ENCODE assay signal across 9 mouse cellular contexts in the genomic region with DNA sequence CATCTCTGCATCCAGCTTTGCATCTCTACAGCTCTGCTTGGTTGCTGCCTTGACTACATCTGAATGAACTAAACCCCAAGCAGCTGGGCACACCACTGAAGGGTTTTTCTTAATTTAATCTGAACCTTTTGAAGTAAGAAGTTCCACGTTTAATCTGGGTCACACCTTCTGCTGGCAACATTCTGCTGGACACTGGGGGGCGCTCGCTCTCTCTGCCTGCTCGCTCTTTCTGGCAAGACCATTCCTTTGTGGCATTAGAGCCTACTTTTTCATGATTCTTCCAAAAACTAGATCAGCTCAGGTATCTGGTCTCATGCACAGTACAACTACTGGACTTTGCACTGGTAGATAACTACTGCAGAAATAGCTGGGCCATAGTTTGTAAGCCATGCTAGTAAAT. TPM values are rescaled to one million over a fixed set of nuclear protein-coding genes. Genes with fewer than 3 reads are reported as not detected.
DNase-seq lines count a peak whose midpoint lies in the region; ATAC-seq lines count a peak whose summit lies in the region.
"Had no signal": no experiment of that assay in that cellular context is flagged by ENCODE, and none has a peak within 500 bp of the region (broad histone marks: within the 10 kb centered on the region; RNA-seq: fewer than 3 reads in every experiment).

No protein-coding gene starts in this region.

- ATAC-seq in heart, embryonic 12.5 days (ENCODE audit: insufficient number of reproducible peaks, low FRiP score): no peak

- no peaks in the 10 kb centered on the region for H3K36me3 ChIP-seq in heart, embryonic 12.5 days

- WGBS in heart, embryonic 12.5 days: 9% methylated on average over 4 of the region's 4 CpGs

- no peaks in the 10 kb centered on the region for H3K4me1 ChIP-seq in heart, embryonic 12.5 days (replicated peaks)

- no peak overlapping the region for H3K9ac ChIP-seq in heart, embryonic 12.5 days
- H3K9ac ChIP-seq: hindbrain, embryonic 15.5 days had no signal

- H3K27me3 ChIP-seq in heart, embryonic 12.5 days (replicated peaks): 0 out of 2 replicates have a peak, but pooled peaks cover 5% of the 10 kb centered on the region
- H3K27me3 ChIP-seq: hindbrain, embryonic 15.5 days had no signal

- no peak overlapping the region for H3K4me3 ChIP-seq in heart, embryonic 12.5 days
- H3K4me3 ChIP-seq: hindbrain, embryonic 15.5 days had no signal

- no peak overlapping the region for H3K4me2 ChIP-seq in heart, embryonic 12.5 days
- H3K4me2 ChIP-seq: hindbrain, embryonic 15.5 days had no signal

- peak; percentile 16 for DNase-seq in heart, postnatal 4 days
- DNase-seq in urinary bladder, postnatal 14 days (ENCODE audit: low spot score): peak; percentile 18
- no peak for DNase-seq in urinary bladder, postnatal 4 days (ENCODE audit: low spot score in 2 of 2)
- peak; percentile 75 to 86 for DNase-seq in cerebellum, postnatal 25 days
- peak; percentile 33 to 55 for DNase-seq in left cerebral cortex, postnatal 25 days (ENCODE audit: low spot score in 2 of 2)
- peak; percentile 59 for DNase-seq in thymus, postnatal 25 days
- no peak for DNase-seq in gastrocnemius, adult 8-10 months (ENCODE audit: low spot score in 2 of 2)

- intact Hi-C loops in left cerebral cortex, postnatal 25 days (cut with DNase I): no loop called here

- no peaks in the 10 kb centered on the region for H3K9me3 ChIP-seq in heart, embryonic 12.5 days (replicated peaks)
- H3K9me3 ChIP-seq: hindbrain, embryonic 15.5 days had no signal

- H3K27ac ChIP-seq in heart, embryonic 12.5 days (ENCODE audit: poor library complexity, severe bottlenecking): no peak overlapping the region
- H3K27ac ChIP-seq: hindbrain, embryonic 15.5 days had no signal

RNA-seq across cellular contexts. Expression of gene Lonrf2, which starts 25.7 kb away (rescaled TPM):
- 1 to 10 TPM; 2.4 to 2.5 TPM for total RNA-seq in heart, postnatal 4 days (2021)
- polyA plus RNA-seq in heart, embryonic 12.5 days (2016; fragmentation: Nextera tagmentation; extraction: Ambion mirVana): 1.0 TPM in 2 replicates
- 100 to 1,000 TPM; 120 to 121 TPM for total RNA-seq in left cerebral cortex, postnatal 25 days (2021)
- under 1 TPM; 0.31 to 0.51 (median 0.32) TPM for total RNA-seq in gastrocnemius, adult 8-10 months (2022)

RNA-seq across cellular contexts. Expression of gene Chst10, which starts 35.7 kb away (rescaled TPM):
- total RNA-seq in heart, postnatal 4 days (2021): under 1 TPM; 0.74 to 0.88 TPM
- 2.9 and 3.6 TPM in 2 replicates for polyA plus RNA-seq in heart, embryonic 12.5 days (2016; fragmentation: Nextera tagmentation; extraction: Ambion mirVana)
- 10 to 100 TPM; 62.0 to 67.5 TPM for total RNA-seq in left cerebral cortex, postnatal 25 days (2021)
- total RNA-seq in gastrocnemius, adult 8-10 months (2022): under 1 TPM in 3 of 4 experiments, not detected in 1; 0.16 to 0.36 (median 0.19) TPM

Comparison
In these comparisons a context has a peak if more than half of its experiments do, and no peak if none do; other contexts are left out.
1. DNase-seq: peak in heart, postnatal 4 days (single experiment), urinary bladder, postnatal 14 days (single experiment), cerebellum, postnatal 25 days (2 of 2), left cerebral cortex, postnatal 25 days (2 of 2) and thymus, postnatal 25 days (single experiment); none in urinary bladder, postnatal 4 days (0 of 2) and gastrocnemius, adult 8-10 months (0 of 2).
2. RNA of gene Lonrf2, which starts 25.7 kb away (total RNA-seq): 120 to 121 TPM in left cerebral cortex, postnatal 25 days; 2.4 to 2.5 TPM in heart, postnatal 4 days and 0.31 to 0.51 TPM in gastrocnemius, adult 8-10 months; every median in the first group is over 10 times any median in the second.
3. RNA of gene Chst10, which starts 35.7 kb away (total RNA-seq): 62.0 to 67.5 TPM in left cerebral cortex, postnatal 25 days; 0.74 to 0.88 TPM in heart, postnatal 4 days and 0.16 to 0.36 TPM in gastrocnemius, adult 8-10 months; every median in the first group is over 10 times any median in the second.